Mouse (Mus musculus): ENCODE measurements around the gene Cldn7. TPM values are rescaled to one million over a fixed set of nuclear protein-coding genes. Genes with fewer than 3 reads are reported as not detected.
"Not testable (repeated sequence)": the region's sequence is repeated elsewhere in the genome, so short reads cannot be mapped to it uniquely, and the experiment has no call there.

The Cldn7 gene
- polyA plus RNA-seq, 1 experiment from 2014 or later = 86.4 TPM

DNA sequence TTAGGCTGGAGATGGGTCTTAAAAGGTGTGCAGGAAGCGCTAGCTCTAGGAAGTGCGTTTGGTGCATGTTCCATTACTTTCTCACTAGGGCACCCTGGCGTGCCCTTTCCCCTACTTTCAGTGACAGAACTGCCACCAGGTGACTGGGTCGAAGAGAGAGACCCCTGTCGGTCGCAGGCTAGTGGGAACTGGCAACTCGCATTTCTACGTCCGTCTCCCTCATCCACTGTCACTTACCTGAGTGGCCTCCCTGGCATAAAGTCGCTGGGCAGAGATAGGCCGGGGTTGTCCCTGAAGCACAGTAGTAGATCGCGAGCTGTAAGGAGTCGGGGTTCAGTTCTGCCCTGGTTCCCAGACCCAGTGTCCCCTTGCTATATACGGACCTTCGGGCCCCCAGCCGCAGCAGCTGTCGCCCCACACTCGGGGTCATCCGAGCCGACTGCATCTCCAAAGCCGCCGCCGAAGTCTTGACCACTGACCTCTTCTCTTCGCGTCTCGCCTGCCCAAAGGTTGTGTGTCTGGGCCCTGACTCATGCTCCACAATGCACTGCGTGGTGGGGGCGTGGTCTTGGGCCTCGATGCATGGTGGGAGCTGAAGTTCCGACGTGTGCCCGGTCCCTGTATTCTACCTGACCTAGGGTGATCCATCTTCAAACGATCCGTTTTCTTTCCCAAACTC, 50.4 kb downstream of the Cldn7 start, which contains the start of gene Acadvl:
Gene Acadvl, minus strand, starts transcription at position 532 of the 679 bp plus-strand sequence.
- WGBS = under 1% methylated on average over 35 of the region's 35 CpGs
- H3K4me3 ChIP-seq (ENCODE audit: low read depth, low read length) = peak within 1 kb of the TSS; percentile 54
- no peaks in the 10 kb centered on the region for H3K27me3 ChIP-seq (ENCODE audit: insufficient read depth, low read length)
- no peaks in the 10 kb centered on the region for H3K9me3 ChIP-seq (ENCODE audit: low read depth, low read length)
- peak; percentile 76 for ATAC-seq (ENCODE audit: insufficient read depth)
- peak; percentile 62 for TF ChIP-seq CTCF (IDR thresholded peaks at IDR 0.05; ENCODE audit: low read depth)
- peaks cover 14% of the 10 kb centered on the region for H3K4me1 ChIP-seq (ENCODE audit: insufficient read depth)
- DNase-seq = peak; percentile 92
- peak within 1 kb of the TSS; percentile 82 for H3K4me2 ChIP-seq
- peaks cover 41% of the 10 kb centered on the region for H3K36me3 ChIP-seq (ENCODE audit: insufficient read depth)
- peak within 1 kb of the TSS; percentile 69 for H3K9ac ChIP-seq
- peak within 1 kb of the TSS; percentile 48; the same call in 1 of the 2 replicates for H3K27ac ChIP-seq (ENCODE audit: low read depth)

DNA sequence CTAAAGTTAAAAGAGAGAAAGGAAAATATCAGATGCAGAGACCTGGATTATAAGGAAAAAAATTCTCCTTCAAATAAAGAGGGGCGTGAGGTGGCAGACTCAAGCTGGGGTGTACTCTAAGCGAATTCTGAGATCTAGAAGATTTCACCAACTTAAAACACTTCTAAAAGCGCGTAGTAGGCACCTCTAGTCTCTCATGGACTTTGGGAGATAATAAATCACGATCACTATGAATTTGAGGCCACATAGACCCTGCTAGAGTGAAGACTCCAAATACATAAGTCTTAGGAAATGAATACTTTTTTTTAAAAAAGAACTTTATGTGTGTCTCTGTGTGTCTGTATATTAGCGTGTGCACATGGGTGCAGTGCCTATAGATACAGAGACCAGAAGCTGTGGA, 51.1 kb downstream of the Cldn7 start:
- Histone ChIP-seq H3K9ac (no peak overlapping the region), H3K27me3 (ENCODE audit: insufficient read depth, low read length) (no peaks in the 10 kb centered on the region), H3K27ac (ENCODE audit: low read depth) (no peak overlapping the region), H3K36me3 (ENCODE audit: insufficient read depth) (peaks cover 35% of the 10 kb centered on the region), H3K4me3 (ENCODE audit: low read depth, low read length) (peak overlapping the region; percentile 54), H3K4me1 (ENCODE audit: insufficient read depth) (peaks cover 14% of the 10 kb centered on the region), H3K4me2 (peak overlapping the region; percentile 82), H3K9me3 (ENCODE audit: low read depth, low read length) (no peaks in the 10 kb centered on the region)
- no peak for TF ChIP-seq CTCF (IDR thresholded peaks at IDR 0.05; ENCODE audit: low read depth)
- WGBS = 65% methylated on average over 6 of the region's 6 CpGs
- DNase-seq (no peak), ATAC-seq (ENCODE audit: insufficient read depth) (no peak)

DNA sequence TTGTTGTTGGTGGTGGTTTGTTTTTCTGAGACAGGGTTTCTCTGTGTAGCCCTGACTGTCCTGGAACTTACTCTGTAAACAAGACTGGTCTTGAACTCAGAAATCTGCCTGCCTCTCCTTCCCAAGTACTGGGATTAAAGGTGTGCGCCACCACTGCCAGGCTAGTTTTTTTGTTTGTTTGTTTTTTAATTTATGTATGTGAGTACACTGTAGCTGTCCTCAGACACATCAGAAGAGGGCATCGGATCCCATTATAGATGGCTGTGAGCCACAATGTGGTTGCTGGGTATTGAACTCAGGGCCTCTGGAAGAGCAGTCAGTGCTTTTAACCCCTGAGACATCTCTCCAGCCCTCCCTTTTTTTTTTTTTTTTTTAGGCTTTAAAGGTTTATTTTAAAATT, 51.6 kb downstream of the Cldn7 start:
- H3K4me1 ChIP-seq (ENCODE audit: insufficient read depth) = peaks cover 14% of the 10 kb centered on the region
- not testable (repeated sequence) for H3K9ac ChIP-seq; H3K4me2 ChIP-seq; ATAC-seq (ENCODE audit: insufficient read depth); H3K4me3 ChIP-seq (ENCODE audit: low read depth, low read length); DNase-seq; H3K27me3 ChIP-seq (ENCODE audit: insufficient read depth, low read length); H3K9me3 ChIP-seq (ENCODE audit: low read depth, low read length); H3K27ac ChIP-seq (ENCODE audit: low read depth)
- H3K36me3 ChIP-seq (ENCODE audit: insufficient read depth) = peaks cover 30% of the 10 kb centered on the region
- 80% methylated on average over 2 of the region's 2 CpGs for WGBS

DNA sequence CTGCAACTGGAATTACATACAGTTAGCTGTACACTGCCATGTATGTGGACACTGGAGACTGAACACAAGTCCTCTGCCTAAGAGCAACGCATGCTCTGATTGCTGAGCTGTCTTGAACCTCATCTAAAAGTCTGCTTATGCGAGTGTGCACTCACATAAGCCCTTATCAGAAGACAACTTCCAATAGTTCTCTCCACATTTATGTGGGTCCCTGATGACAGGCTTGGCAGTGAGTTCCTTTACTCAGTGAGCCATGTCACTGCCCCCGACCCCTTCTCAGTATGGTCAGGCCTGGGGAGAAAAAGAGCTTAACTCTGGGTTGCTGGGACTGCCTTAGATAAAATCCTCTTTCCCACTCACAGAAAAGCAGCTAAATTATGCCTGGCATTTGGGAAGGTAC, 52.1 kb downstream of the Cldn7 start, which contains the start of gene Dlg4:
Gene Dlg4, plus strand, starts transcription at position 274 of the 400 bp plus-strand sequence.
- H3K9me3 ChIP-seq (ENCODE audit: low read depth, low read length) = no peaks in the 10 kb centered on the region
- ATAC-seq (ENCODE audit: insufficient read depth) = no peak
- peak within 1 kb of the TSS; percentile 38; the same call in 1 of the 2 replicates for H3K27ac ChIP-seq (ENCODE audit: low read depth)
- H3K4me1 ChIP-seq (ENCODE audit: insufficient read depth) = peaks cover 14% of the 10 kb centered on the region
- H3K27me3 ChIP-seq (ENCODE audit: insufficient read depth, low read length) = no peaks in the 10 kb centered on the region
- H3K4me3 ChIP-seq (ENCODE audit: low read depth, low read length) = peak within 1 kb of the TSS; percentile 66; the same call in 1 of the 2 replicates
- peaks cover 25% of the 10 kb centered on the region for H3K36me3 ChIP-seq (ENCODE audit: insufficient read depth)
- 69% methylated on average over 3 of the region's 3 CpGs for whole genome bisulfite sequencing
- no peak for DNase-seq
- H3K9ac ChIP-seq = peak within 1 kb of the TSS; percentile 80
- TF ChIP-seq CTCF (IDR thresholded peaks at IDR 0.05; ENCODE audit: low read depth) = no peak
- H3K4me2 ChIP-seq = peak within 1 kb of the TSS; percentile 93

DNA sequence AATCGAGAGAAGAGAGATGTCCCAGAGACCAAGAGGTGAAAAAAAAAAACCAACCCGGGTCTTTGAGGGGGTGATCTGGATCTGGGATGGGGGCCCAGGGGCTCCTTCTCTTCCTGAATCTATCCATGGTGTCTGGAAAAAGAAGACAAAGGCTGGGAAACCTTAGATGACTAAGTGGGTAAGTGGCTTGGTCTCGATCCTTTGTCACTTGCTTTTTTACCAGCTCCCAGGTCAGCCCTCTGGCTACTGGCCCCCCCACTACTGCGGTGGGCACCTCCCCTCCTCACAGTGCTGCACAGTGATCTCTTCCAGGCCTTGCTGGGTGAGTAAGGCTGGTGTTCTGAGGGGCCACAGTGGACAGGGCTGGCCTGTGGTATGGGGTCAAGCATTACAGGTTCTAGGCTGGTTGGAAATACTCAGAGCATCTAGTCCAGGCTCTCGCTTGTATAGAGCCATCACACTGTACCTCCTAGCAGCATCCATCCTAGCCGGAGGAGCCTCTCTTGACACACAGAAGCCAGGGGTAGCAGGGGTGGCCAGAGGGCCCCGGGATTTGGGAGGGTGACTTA, 52.7 kb downstream of the Cldn7 start:
- H3K4me1 ChIP-seq (ENCODE audit: insufficient read depth) = peaks cover 14% of the 10 kb centered on the region
- no peaks in the 10 kb centered on the region for H3K9me3 ChIP-seq (ENCODE audit: low read depth, low read length)
- 38% methylated on average over 7 of the region's 7 CpGs for WGBS
- DNase-seq (no peak), ATAC-seq (ENCODE audit: insufficient read depth) (no peak)
- H3K4me2 ChIP-seq = peak overlapping the region; percentile 93
- H3K4me3 ChIP-seq (ENCODE audit: low read depth, low read length) = no peak overlapping the region
- H3K36me3 ChIP-seq (ENCODE audit: insufficient read depth) = peaks cover 19% of the 10 kb centered on the region
- peak overlapping the region; percentile 80; the same call in 1 of the 2 replicates for H3K9ac ChIP-seq
- no peak for TF ChIP-seq CTCF (IDR thresholded peaks at IDR 0.05; ENCODE audit: low read depth)
- no peaks in the 10 kb centered on the region for H3K27me3 ChIP-seq (ENCODE audit: insufficient read depth, low read length)
- H3K27ac ChIP-seq (ENCODE audit: low read depth) = peak overlapping the region; percentile 38; the same call in 1 of the 2 replicates

MicroRNA genes within 50 kb of the gene (microRNA counts, 519-probe panel; counts per million panel counts)
- microRNA mmu-miR-324-3p = 30.5 counts per million
- 3,001 counts per million, percentile 56 among the panel's probes with 10 or more counts for microRNA mmu-miR-324-5p

Small RNAs within 50 kb of the gene (microRNA-seq; reads per million reads assigned to microRNA genes)
- gene Gm44349 (ENCODE audit: borderline number of aligned reads) (not detected), gene Mir324 (ENCODE audit: borderline number of aligned reads) (3,974 reads per million, percentile 86 among the genes with 10 or more reads in this experiment)

Other genes starting within 250 kb of the Cldn7 start
- 50.4 and 50.5 TPM in 2 replicates for gene Polr2a, start 206.1 kb upstream of the Cldn7 start, polyA plus RNA-seq (2014; fragmentation: Nextera tagmentation; extraction: Ambion mirVana)
- gene Slc35g3, start 202.8 kb upstream of the Cldn7 start, polyA plus RNA-seq (2014; fragmentation: Nextera tagmentation; extraction: Ambion mirVana) = 0.12 and 0.20 TPM in 2 replicates
- gene Zbtb4, start 198.9 kb upstream of the Cldn7 start, polyA plus RNA-seq (2014; fragmentation: Nextera tagmentation; extraction: Ambion mirVana) = 2.5 TPM in 2 replicates
- 12.1 and 14.6 TPM in 2 replicates for gene Chrnb1, start 168.8 kb upstream of the Cldn7 start, polyA plus RNA-seq (2014; fragmentation: Nextera tagmentation; extraction: Ambion mirVana)
- 1.6 TPM in 2 replicates for gene Fgf11, start 162.9 kb upstream of the Cldn7 start, polyA plus RNA-seq (2014; fragmentation: Nextera tagmentation; extraction: Ambion mirVana)
- gene Tmem102, start 159.2 kb upstream of the Cldn7 start, polyA plus RNA-seq (2014; fragmentation: Nextera tagmentation; extraction: Ambion mirVana) = 4.3 and 5.0 TPM in 2 replicates
- not detected in 2 replicates for gene Gm39566, start 149.5 kb upstream of the Cldn7 start, polyA plus RNA-seq (2014; fragmentation: Nextera tagmentation; extraction: Ambion mirVana)
- not detected in 2 replicates for gene Spem2, start 146.3 kb upstream of the Cldn7 start, polyA plus RNA-seq (2014; fragmentation: Nextera tagmentation; extraction: Ambion mirVana)
- not detected in 2 replicates for gene Spem1, start 142.6 kb upstream of the Cldn7 start, polyA plus RNA-seq (2014; fragmentation: Nextera tagmentation; extraction: Ambion mirVana)
- 6.6 and 7.8 TPM in 2 replicates for gene Nlgn2, start 127.0 kb upstream of the Cldn7 start, polyA plus RNA-seq (2014; fragmentation: Nextera tagmentation; extraction: Ambion mirVana)
- gene Tmem256, start 126.3 kb upstream of the Cldn7 start, polyA plus RNA-seq (2014; fragmentation: Nextera tagmentation; extraction: Ambion mirVana) = 443 and 457 TPM in 2 replicates
- gene Plscr3, start 118.4 kb upstream of the Cldn7 start, polyA plus RNA-seq (2014; fragmentation: Nextera tagmentation; extraction: Ambion mirVana) = 115 and 118 TPM in 2 replicates
- 5.9 and 6.1 TPM in 2 replicates for gene Tnk1, start 106.0 kb upstream of the Cldn7 start, polyA plus RNA-seq (2014; fragmentation: Nextera tagmentation; extraction: Ambion mirVana)
- not detected in 2 replicates for gene Tmem95, start 86.8 kb upstream of the Cldn7 start, polyA plus RNA-seq (2014; fragmentation: Nextera tagmentation; extraction: Ambion mirVana)
- 6.2 and 7.5 TPM in 2 replicates for gene Kctd11, start 83.4 kb upstream of the Cldn7 start, polyA plus RNA-seq (2014; fragmentation: Nextera tagmentation; extraction: Ambion mirVana)
- 0.38 and 0.83 TPM in 2 replicates for gene Acap1, start 69.2 kb upstream of the Cldn7 start, polyA plus RNA-seq (2014; fragmentation: Nextera tagmentation; extraction: Ambion mirVana)
- 11.3 and 14.1 TPM in 2 replicates for gene 2810408A11Rik, start 63.8 kb upstream of the Cldn7 start, polyA plus RNA-seq (2014; fragmentation: Nextera tagmentation; extraction: Ambion mirVana)
- 12.5 and 13.1 TPM in 2 replicates for gene Neurl4, start 63.7 kb upstream of the Cldn7 start, polyA plus RNA-seq (2014; fragmentation: Nextera tagmentation; extraction: Ambion mirVana)
- gene Gps2, start 50.9 kb upstream of the Cldn7 start, polyA plus RNA-seq (2014; fragmentation: Nextera tagmentation; extraction: Ambion mirVana) = 67.5 and 78.6 TPM in 2 replicates
- gene Eif5a, start 42.8 kb upstream of the Cldn7 start, polyA plus RNA-seq (2014; fragmentation: Nextera tagmentation; extraction: Ambion mirVana) = 1,945 and 2,006 TPM in 2 replicates
- 4.7 and 6.1 TPM in 2 replicates for gene Ybx2, start 29.0 kb upstream of the Cldn7 start, polyA plus RNA-seq (2014; fragmentation: Nextera tagmentation; extraction: Ambion mirVana)
- gene Slc2a4, start 16.6 kb upstream of the Cldn7 start, polyA plus RNA-seq (2014; fragmentation: Nextera tagmentation; extraction: Ambion mirVana) = 14.9 and 19.0 TPM in 2 replicates
- 25.4 and 28.3 TPM in 2 replicates for gene Ctdnep1, start 16.4 kb downstream of the Cldn7 start, polyA plus RNA-seq (2014; fragmentation: Nextera tagmentation; extraction: Ambion mirVana)
- gene Elp5, start 17.7 kb downstream of the Cldn7 start, polyA plus RNA-seq (2014; fragmentation: Nextera tagmentation; extraction: Ambion mirVana) = 108 and 113 TPM in 2 replicates
- gene Gabarap, start 26.4 kb downstream of the Cldn7 start, polyA plus RNA-seq (2014; fragmentation: Nextera tagmentation; extraction: Ambion mirVana) = 444 and 455 TPM in 2 replicates
- gene Phf23, start 31.0 kb downstream of the Cldn7 start, polyA plus RNA-seq (2014; fragmentation: Nextera tagmentation; extraction: Ambion mirVana) = 41.1 and 42.8 TPM in 2 replicates
- 36.2 and 40.8 TPM in 2 replicates for gene Dvl2, start 35.8 kb downstream of the Cldn7 start, polyA plus RNA-seq (2014; fragmentation: Nextera tagmentation; extraction: Ambion mirVana)
- 57.6 and 58.9 TPM in 2 replicates for gene Acadvl, start 50.6 kb downstream of the Cldn7 start, polyA plus RNA-seq (2014; fragmentation: Nextera tagmentation; extraction: Ambion mirVana)
- gene Dlg4, start 52.2 kb downstream of the Cldn7 start, polyA plus RNA-seq (2014; fragmentation: Nextera tagmentation; extraction: Ambion mirVana) = 5.9 and 7.4 TPM in 2 replicates
- not detected in 2 replicates for gene Asgr1, start 89.3 kb downstream of the Cldn7 start, polyA plus RNA-seq (2014; fragmentation: Nextera tagmentation; extraction: Ambion mirVana)
- gene Asgr2, start 127.9 kb downstream of the Cldn7 start, polyA plus RNA-seq (2014; fragmentation: Nextera tagmentation; extraction: Ambion mirVana) = 0.47 and 0.78 TPM in 2 replicates
- gene Mgl2, start 165.6 kb downstream of the Cldn7 start, polyA plus RNA-seq (2014; fragmentation: Nextera tagmentation; extraction: Ambion mirVana) = 5.9 and 6.4 TPM in 2 replicates
- 0.18 and 1.1 TPM in 2 replicates for gene Clec10a, start 191.4 kb downstream of the Cldn7 start, polyA plus RNA-seq (2014; fragmentation: Nextera tagmentation; extraction: Ambion mirVana)
- gene Slc16a11, start 248.0 kb downstream of the Cldn7 start, polyA plus RNA-seq (2014; fragmentation: Nextera tagmentation; extraction: Ambion mirVana) = 0.23 and 0.63 TPM in 2 replicates